Mouse (Mus musculus): ENCODE data around the gene Hist4h4. TPM values are rescaled to one million over a fixed set of nuclear protein-coding genes. Genes with fewer than 3 reads are reported as not detected.

The Hist4h4 gene
- polyA plus RNA-seq, 1 experiment: 0.63 TPM

DNA sequence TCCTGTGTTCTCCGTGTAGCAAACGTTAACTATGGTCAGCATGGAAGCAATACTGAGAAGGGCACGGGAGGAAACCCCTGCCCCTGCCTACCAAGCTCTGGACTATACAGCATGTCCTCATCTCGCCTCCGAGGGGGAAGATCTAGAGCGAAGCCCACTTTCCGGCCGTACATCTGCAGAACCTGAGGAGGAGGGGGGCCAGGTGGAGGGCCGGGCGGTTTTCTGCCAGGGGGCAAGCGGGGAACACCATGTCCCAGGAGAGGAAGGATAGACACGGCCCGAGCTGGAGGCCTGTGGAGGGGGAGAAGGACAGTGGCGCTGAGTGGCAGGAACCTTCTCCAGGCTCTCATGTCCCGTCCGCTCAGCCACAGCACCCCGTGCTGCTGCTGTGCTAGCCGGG, 16.9 kb upstream of the Hist4h4 start:
- no peaks in the 10 kb centered on the region for H3K9me3 ChIP-seq (replicated peaks; ENCODE audit: control insufficient read depth, insufficient read depth, low read length, poor library complexity, severe bottlenecking)
- H3K9ac ChIP-seq (ENCODE audit: low read depth, poor library complexity, severe bottlenecking): no peak overlapping the region
- no peak overlapping the region for H3K4me3 ChIP-seq (ENCODE audit: low read depth, low read length)
- no peaks in the 10 kb centered on the region for H3K4me1 ChIP-seq (ENCODE audit: control insufficient read depth, insufficient read depth, low read length)
- no peak overlapping the region for H3K27ac ChIP-seq (ENCODE audit: insufficient read depth, low read length)
- peaks cover 86% of the 10 kb centered on the region for H3K36me3 ChIP-seq (ENCODE audit: control insufficient read depth, insufficient read depth, low read length, poor library complexity, severe bottlenecking)
- H3K27me3 ChIP-seq (ENCODE audit: control insufficient read depth, insufficient read depth, low read length, poor library complexity, severe bottlenecking): no peaks in the 10 kb centered on the region
- no peak for TF ChIP-seq POLR2A (IDR thresholded peaks at IDR 0.05; ENCODE audit: insufficient read depth, low read length)
- no peak for TF ChIP-seq CTCF (IDR thresholded peaks at IDR 0.05; ENCODE audit: low read depth, low read length)
- no peak for TF ChIP-seq EP300 (IDR thresholded peaks at IDR 0.05; ENCODE audit: insufficient read depth, low read depth, low read length)

DNA sequence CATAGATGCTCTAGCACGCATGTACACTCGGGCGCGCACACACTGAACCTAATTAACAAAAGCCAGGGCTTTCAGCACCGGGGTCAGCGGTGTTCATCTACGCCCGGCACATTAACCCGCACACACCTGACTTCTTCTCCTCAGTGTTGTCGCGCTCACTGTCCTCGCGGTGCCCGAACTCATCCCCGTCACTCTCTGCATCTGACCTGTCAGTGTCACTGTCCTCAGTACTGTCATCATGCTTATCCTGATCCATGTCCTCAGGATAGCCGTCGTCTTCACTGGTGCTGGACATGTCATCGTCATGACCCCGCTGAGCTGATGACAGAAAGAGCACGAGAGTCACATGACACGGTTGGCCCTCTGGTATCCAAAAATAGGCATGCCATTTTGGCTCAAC, 16.2 kb upstream of the Hist4h4 start:
- Histone ChIP-seq H3K27ac (ENCODE audit: insufficient read depth, low read length) (no peak overlapping the region), H3K36me3 (ENCODE audit: control insufficient read depth, insufficient read depth, low read length, poor library complexity, severe bottlenecking) (peaks cover 88% of the 10 kb centered on the region), H3K27me3 (ENCODE audit: control insufficient read depth, insufficient read depth, low read length, poor library complexity, severe bottlenecking) (no peaks in the 10 kb centered on the region), H3K4me3 (ENCODE audit: low read depth, low read length) (no peak overlapping the region), H3K9me3 (replicated peaks; ENCODE audit: control insufficient read depth, insufficient read depth, low read length, poor library complexity, severe bottlenecking) (no peaks in the 10 kb centered on the region), H3K9ac (ENCODE audit: low read depth, poor library complexity, severe bottlenecking) (no peak overlapping the region), H3K4me1 (ENCODE audit: control insufficient read depth, insufficient read depth, low read length) (no peaks in the 10 kb centered on the region)
- TF ChIP-seq EP300 (IDR thresholded peaks at IDR 0.05; ENCODE audit: insufficient read depth, low read depth, low read length): no peak

DNA sequence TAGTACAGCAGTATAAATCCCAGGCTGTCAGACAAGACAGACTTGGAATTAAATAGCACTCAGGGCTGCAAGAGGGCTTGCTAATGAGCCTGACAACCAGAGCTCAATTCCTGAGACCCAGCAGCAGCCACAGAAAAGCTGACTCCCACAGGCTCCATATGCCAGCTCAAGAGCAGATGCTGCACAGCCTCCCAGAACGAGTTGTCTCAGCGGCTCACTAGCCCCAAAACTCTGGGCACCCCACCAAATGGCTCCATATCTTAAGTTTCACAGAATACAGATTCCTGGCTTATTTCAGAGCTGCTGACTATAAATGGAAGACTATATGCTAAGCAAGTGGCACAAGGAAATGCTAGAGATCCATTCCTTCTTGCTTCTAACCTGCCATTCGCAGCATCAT, 13.3 kb upstream of the Hist4h4 start:
- Histone ChIP-seq H3K9me3 (replicated peaks; ENCODE audit: control insufficient read depth, insufficient read depth, low read length, poor library complexity, severe bottlenecking) (no peaks in the 10 kb centered on the region), H3K4me3 (ENCODE audit: low read depth, low read length) (no peak overlapping the region), H3K36me3 (ENCODE audit: control insufficient read depth, insufficient read depth, low read length, poor library complexity, severe bottlenecking) (peaks cover 83% of the 10 kb centered on the region), H3K27me3 (ENCODE audit: control insufficient read depth, insufficient read depth, low read length, poor library complexity, severe bottlenecking) (no peaks in the 10 kb centered on the region), H3K4me1 (ENCODE audit: control insufficient read depth, insufficient read depth, low read length) (no peaks in the 10 kb centered on the region), H3K27ac (ENCODE audit: insufficient read depth, low read length) (no peak overlapping the region), H3K9ac (ENCODE audit: low read depth, poor library complexity, severe bottlenecking) (no peak overlapping the region)
- TF ChIP-seq CTCF (IDR thresholded peaks at IDR 0.05; ENCODE audit: low read depth, low read length) (no peak), EP300 (IDR thresholded peaks at IDR 0.05; ENCODE audit: insufficient read depth, low read depth, low read length) (no peak), POLR2A (IDR thresholded peaks at IDR 0.05; ENCODE audit: insufficient read depth, low read length) (no peak)

DNA sequence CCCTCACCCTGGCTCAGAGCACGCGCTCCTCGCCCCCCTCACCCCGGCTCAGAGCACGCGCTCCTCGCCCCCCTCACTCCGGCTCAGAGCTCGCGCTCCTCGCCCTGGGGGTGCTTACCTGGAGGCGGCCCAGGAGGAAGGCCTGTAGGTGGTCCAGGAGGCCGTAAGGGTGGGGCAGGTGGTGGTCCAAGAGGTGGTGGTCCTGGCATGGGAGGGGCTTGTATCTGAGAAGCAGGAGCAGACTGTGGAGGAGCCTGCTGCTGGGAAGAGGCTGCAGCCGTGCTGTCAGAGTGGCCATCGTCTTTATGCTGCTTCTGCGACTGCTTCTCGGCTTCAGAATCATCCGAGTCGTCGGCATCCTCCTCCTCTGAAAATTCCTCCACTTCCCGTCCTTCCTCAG, 12.6 kb upstream of the Hist4h4 start:
- H3K4me3 ChIP-seq (ENCODE audit: low read depth, low read length): no peak overlapping the region
- TF ChIP-seq POLR2A (IDR thresholded peaks at IDR 0.05; ENCODE audit: insufficient read depth, low read length) (no peak), EP300 (IDR thresholded peaks at IDR 0.05; ENCODE audit: insufficient read depth, low read depth, low read length) (no peak), CTCF (IDR thresholded peaks at IDR 0.05; ENCODE audit: low read depth, low read length) (no peak)
- no peak overlapping the region for H3K9ac ChIP-seq (ENCODE audit: low read depth, poor library complexity, severe bottlenecking)
- H3K36me3 ChIP-seq (ENCODE audit: control insufficient read depth, insufficient read depth, low read length, poor library complexity, severe bottlenecking): peaks cover 77% of the 10 kb centered on the region
- H3K9me3 ChIP-seq (replicated peaks; ENCODE audit: control insufficient read depth, insufficient read depth, low read length, poor library complexity, severe bottlenecking): no peaks in the 10 kb centered on the region
- H3K27ac ChIP-seq (ENCODE audit: insufficient read depth, low read length): no peak overlapping the region
- no peaks in the 10 kb centered on the region for H3K27me3 ChIP-seq (ENCODE audit: control insufficient read depth, insufficient read depth, low read length, poor library complexity, severe bottlenecking)
- H3K4me1 ChIP-seq (ENCODE audit: control insufficient read depth, insufficient read depth, low read length): peaks cover 2% of the 10 kb centered on the region

DNA sequence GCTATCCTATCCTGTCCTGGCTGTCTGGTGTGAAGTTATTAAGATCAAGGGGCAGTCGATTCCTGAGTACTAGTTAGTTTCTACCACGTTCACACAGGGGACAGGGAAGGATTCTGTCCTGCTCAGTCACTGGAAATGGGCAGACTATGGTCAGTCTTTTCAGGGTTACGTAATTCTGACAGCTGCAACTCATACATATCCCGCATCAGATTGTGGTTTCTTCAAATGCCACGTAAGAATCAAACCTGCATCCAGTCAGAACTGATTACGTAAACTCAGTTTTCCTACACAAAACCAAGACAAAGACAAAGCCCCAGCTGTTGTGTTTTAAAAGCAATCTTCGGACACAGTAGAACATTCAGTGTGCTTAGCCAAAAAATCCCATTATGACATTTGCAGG, 11.2 kb upstream of the Hist4h4 start:
- H3K9me3 ChIP-seq (replicated peaks; ENCODE audit: control insufficient read depth, insufficient read depth, low read length, poor library complexity, severe bottlenecking): no peaks in the 10 kb centered on the region

DNA sequence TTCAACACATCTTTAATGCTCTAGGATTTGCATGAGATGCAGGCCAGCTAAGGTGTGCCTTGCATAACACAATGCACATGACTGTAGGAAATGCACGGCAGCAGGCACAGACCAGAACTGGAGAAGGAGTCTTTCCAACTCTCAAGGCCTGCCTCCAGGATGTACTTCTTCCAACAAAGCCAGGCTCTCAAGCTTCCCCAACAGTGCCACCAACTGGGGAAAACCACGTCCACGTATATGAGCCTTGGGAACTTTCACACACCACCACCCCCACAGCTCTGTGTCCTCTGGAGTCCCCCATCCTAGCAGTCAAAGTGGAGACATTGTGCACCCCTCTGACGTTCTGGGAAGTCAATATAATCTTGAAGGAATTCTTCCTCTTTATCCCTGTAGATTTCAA, 8.9 kb upstream of the Hist4h4 start:
- Histone ChIP-seq H3K9ac (ENCODE audit: low read depth, poor library complexity, severe bottlenecking) (no peak overlapping the region), H3K27me3 (ENCODE audit: control insufficient read depth, insufficient read depth, low read length, poor library complexity, severe bottlenecking) (no peaks in the 10 kb centered on the region), H3K4me1 (ENCODE audit: control insufficient read depth, insufficient read depth, low read length) (peaks cover 3% of the 10 kb centered on the region), H3K9me3 (replicated peaks; ENCODE audit: control insufficient read depth, insufficient read depth, low read length, poor library complexity, severe bottlenecking) (no peaks in the 10 kb centered on the region), H3K27ac (ENCODE audit: insufficient read depth, low read length) (no peak overlapping the region), H3K36me3 (ENCODE audit: control insufficient read depth, insufficient read depth, low read length, poor library complexity, severe bottlenecking) (peaks cover 50% of the 10 kb centered on the region), H3K4me3 (ENCODE audit: low read depth, low read length) (no peak overlapping the region)
- no peak for TF ChIP-seq EP300 (IDR thresholded peaks at IDR 0.05; ENCODE audit: insufficient read depth, low read depth, low read length)
- peak; percentile 41 for TF ChIP-seq CTCF (IDR thresholded peaks at IDR 0.05; ENCODE audit: low read depth, low read length)

More for the DNA sequence above, 11.2 kb upstream of the Hist4h4 start:
- no peak for TF ChIP-seq POLR2A (IDR thresholded peaks at IDR 0.05; ENCODE audit: insufficient read depth, low read length)
- no peak for TF ChIP-seq EP300 (IDR thresholded peaks at IDR 0.05; ENCODE audit: insufficient read depth, low read depth, low read length)
- TF ChIP-seq CTCF (IDR thresholded peaks at IDR 0.05; ENCODE audit: low read depth, low read length): no peak
- H3K27ac ChIP-seq (ENCODE audit: insufficient read depth, low read length): no peak overlapping the region
- no peak overlapping the region for H3K4me3 ChIP-seq (ENCODE audit: low read depth, low read length)
- H3K36me3 ChIP-seq (ENCODE audit: control insufficient read depth, insufficient read depth, low read length, poor library complexity, severe bottlenecking): peaks cover 63% of the 10 kb centered on the region
- H3K9ac ChIP-seq (ENCODE audit: low read depth, poor library complexity, severe bottlenecking): no peak overlapping the region
- peaks cover 2% of the 10 kb centered on the region for H3K4me1 ChIP-seq (ENCODE audit: control insufficient read depth, insufficient read depth, low read length)
- H3K27me3 ChIP-seq (ENCODE audit: control insufficient read depth, insufficient read depth, low read length, poor library complexity, severe bottlenecking): no peaks in the 10 kb centered on the region

Measured in ES-Bruce4 (cell line).